Mouse (Mus musculus) ES-Bruce4 (cell line): ENCODE measurements at regions not wholly inside any gene's neighbourhood (a gene's known extent, or its start where the extent isn't known, plus 50 kb on each side); places are given as distances from the start of the nearest gene placed in this dataset.

ENCODE experiments used
- H3K27ac ChIP-seq: 2 replicates; pipeline ENCODE4 v1.5.1; 2012; ENCODE audit warnings: low read length, inconsistent platforms; ENCODE audit not compliant: insufficient read depth
- H3K27me3 ChIP-seq: 2 replicates; pipeline ENCODE4 v1.6.1; 2012; ENCODE audit warnings: mild to moderate bottlenecking, low read length, inconsistent platforms; ENCODE audit not compliant: control insufficient read depth, poor library complexity, insufficient read depth, severe bottlenecking
- H3K36me3 ChIP-seq: 2 replicates; pipeline ENCODE4 v1.6.1; 2012; ENCODE audit warnings: inconsistent platforms, mild to moderate bottlenecking, low read length, moderate library complexity; ENCODE audit not compliant: control insufficient read depth, poor library complexity, insufficient read depth, severe bottlenecking
- H3K4me1 ChIP-seq: one replicate; pipeline ENCODE4 v1.8.1; 2011; ENCODE audit warnings: low read length; ENCODE audit not compliant: control insufficient read depth, insufficient read depth
- H3K4me3 ChIP-seq: 2 replicates; pipeline ENCODE4 v1.5.1; 2011; ENCODE audit warnings: low read depth, mild to moderate bottlenecking, low read length
- H3K9ac ChIP-seq: 2 replicates; pipeline ENCODE4 v1.6.1; 2012; ENCODE audit warnings: low read depth, mild to moderate bottlenecking, inconsistent platforms; ENCODE audit not compliant: poor library complexity, severe bottlenecking
- H3K9me3 ChIP-seq: replicated peaks from 2 replicates; pipeline ENCODE4 v1.6.1; 2012; ENCODE audit warnings: mild to moderate bottlenecking, low read length, inconsistent platforms; ENCODE audit not compliant: control insufficient read depth, poor library complexity, insufficient read depth, severe bottlenecking
- CTCF ChIP-seq: IDR thresholded peaks from one replicate; pipeline ENCODE4 v1.8.1; 2011; ENCODE audit warnings: low read depth, low read length
- EP300 ChIP-seq: IDR thresholded peaks from 2 replicates; pipeline ENCODE4 v1.6.1; 2011; ENCODE audit warnings: low read depth, low read length; ENCODE audit not compliant: insufficient read depth
- POLR2A ChIP-seq: IDR thresholded peaks from one replicate; pipeline ENCODE4 v1.8.1; 2011; ENCODE audit warnings: low read length; ENCODE audit not compliant: insufficient read depth

DNA sequence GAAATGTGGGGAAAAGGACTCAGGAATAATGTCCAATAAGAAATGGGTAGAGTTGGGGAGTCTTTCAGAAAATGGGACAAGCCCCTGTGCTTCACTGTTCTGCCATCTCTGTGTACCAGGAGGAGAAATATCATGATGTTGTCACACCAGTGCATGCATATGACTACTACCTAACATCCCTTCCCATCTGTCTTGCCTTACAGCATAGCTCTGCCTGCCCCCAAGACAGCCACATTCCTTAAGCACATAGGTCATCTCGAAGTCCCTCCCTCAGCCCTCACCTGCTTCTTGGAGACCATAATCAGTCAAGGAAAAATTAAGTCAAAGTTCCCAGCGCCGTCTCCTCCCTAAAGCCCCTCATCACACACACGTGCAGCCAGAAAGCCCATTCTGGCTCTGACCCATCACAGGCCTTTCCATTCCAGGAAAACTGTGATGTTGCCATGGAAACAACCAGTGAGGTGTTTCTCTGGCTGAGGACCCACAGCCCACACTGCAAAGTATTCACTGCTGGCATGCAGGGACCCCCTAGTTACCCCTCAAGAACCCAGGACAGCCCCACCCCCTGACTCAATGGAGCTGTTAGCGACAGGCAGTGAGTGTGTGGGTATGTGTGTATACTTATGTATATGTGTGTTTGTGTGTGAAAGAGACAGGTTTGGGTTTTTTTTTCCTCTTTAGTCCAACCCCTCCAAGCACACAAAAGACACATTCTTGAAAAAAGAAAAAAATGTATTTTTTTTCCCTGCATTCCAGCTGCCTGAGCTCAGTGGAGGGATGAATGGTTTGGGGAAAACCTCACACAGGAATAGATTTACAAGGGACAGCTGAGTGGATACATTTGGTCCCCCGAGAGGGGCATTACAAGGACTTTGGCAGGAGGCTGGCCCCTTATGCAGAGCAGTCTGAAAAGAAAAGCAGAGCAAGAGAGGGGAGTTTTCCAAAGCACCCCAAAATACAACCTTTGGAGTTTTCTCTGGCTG lies 205.5 kb downstream of the Snx19 start:
- Histone ChIP-seq H3K9me3 (peaks cover 7% of the 10 kb centered on the region), H3K36me3 (no peaks in the 10 kb centered on the region), H3K4me3 (no peak overlapping the region), H3K27me3 (peaks cover 3% of the 10 kb centered on the region; the same call in 1 of the 2 replicates), H3K27ac (no peak overlapping the region), H3K9ac (no peak overlapping the region), H3K4me1 (no peaks in the 10 kb centered on the region)
- TF ChIP-seq EP300: no peak
- no peak for TF ChIP-seq POLR2A
- no peak for TF ChIP-seq CTCF

DNA sequence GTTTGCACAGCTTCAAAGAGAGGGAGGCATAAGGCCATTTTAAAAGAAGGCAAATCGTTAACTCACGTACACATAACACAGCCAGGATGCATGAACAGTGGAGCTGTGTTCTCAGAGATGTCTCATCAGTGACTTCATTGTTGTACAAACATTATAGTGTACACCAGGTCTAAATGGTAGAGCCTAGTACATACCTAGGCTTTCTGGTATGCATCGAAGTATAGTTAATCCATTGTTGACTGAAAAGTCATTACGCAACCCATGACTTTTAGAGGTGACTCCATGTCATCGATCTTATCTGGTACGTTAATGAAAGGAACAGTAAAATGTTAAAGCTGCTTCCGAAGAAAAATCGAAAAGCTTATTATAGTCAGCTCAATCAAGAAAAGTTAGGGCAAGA lies 198.7 kb downstream of the Snx19 start:
- Histone ChIP-seq H3K36me3 (no peaks in the 10 kb centered on the region), H3K9ac (no peak overlapping the region), H3K4me3 (no peak overlapping the region), H3K9me3 (no peaks in the 10 kb centered on the region), H3K27me3 (no peaks in the 10 kb centered on the region; the same call in 1 of the 2 replicates), H3K4me1 (no peaks in the 10 kb centered on the region), H3K27ac (no peak overlapping the region)
- TF ChIP-seq POLR2A (no peak), EP300 (no peak), CTCF (no peak)

DNA sequence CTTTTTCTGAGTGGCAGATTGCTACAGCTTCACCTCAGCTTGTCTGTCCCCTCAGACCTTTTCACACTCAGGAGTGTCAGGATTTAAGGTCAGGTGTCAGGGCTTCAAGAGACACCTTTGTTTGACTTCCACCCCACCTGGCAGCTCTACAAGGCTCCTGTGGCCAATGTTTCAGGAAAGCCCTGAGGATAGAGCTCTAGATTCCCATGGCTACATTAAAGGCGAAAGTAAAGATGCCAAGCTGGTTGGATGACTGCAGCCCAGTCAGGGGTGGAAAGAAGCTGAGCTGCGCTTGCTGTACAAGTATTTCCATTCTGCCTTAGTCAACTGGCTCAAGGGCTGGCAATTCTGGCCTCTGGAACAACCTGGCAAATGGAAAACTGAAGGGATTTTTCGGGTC lies 198.2 kb downstream of the Snx19 start:
- H3K27ac ChIP-seq: no peak overlapping the region

DNA sequence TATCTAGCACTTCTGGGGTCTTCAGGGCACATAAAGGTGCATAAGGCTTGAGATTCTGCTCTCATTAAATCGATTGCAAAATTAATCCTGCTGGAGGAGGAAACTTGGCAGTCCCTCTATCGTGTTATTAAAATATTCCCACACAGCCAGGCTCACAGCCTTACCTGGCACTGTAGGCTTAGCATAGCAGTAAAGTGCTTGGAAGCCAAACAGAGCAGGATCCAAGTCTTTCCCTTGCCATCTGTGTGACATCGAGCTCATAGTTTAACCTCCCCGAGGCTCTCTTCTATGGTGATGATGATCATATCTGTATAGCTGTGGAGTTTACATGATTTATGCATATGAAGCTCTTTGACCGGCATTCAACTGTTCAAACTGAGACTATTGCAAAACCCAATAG lies 197.6 kb downstream of the Snx19 start:
- H3K27ac ChIP-seq: no peak overlapping the region
- H3K36me3 ChIP-seq: no peaks in the 10 kb centered on the region
- H3K4me3 ChIP-seq: no peak overlapping the region
- no peaks in the 10 kb centered on the region for H3K9me3 ChIP-seq
- H3K9ac ChIP-seq: no peak overlapping the region
- no peaks in the 10 kb centered on the region for H3K27me3 ChIP-seq
- no peaks in the 10 kb centered on the region for H3K4me1 ChIP-seq
- no peak for TF ChIP-seq CTCF
- no peak for TF ChIP-seq EP300
- no peak for TF ChIP-seq POLR2A

More for the DNA sequence above, 198.2 kb downstream of the Snx19 start:
- no peak overlapping the region for H3K4me3 ChIP-seq
- no peaks in the 10 kb centered on the region; the same call in 1 of the 2 replicates for H3K27me3 ChIP-seq
- TF ChIP-seq CTCF (no peak), POLR2A (no peak)
- H3K36me3 ChIP-seq: no peaks in the 10 kb centered on the region
- H3K4me1 ChIP-seq: no peaks in the 10 kb centered on the region
- H3K9me3 ChIP-seq: no peaks in the 10 kb centered on the region
- no peak overlapping the region for H3K9ac ChIP-seq

DNA sequence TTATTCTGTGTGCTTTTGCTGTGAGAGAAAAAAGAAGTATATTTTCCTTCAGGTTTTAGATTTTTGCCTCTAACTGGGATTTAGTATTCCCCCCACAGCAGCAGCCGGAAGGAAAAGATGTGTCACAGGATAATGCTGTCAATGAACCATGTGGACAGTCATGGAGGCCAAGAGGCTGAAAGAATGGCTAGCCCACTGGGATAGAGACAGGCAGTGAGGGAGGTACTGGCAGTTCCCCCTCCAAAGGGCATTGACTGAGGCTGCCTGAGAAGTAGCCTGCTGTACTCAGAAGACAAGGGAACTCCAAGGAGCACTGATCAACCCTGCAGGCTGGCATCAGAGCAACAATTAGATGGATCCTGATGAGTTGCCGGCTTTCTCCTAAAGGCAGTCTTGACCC lies 192.4 kb downstream of the Snx19 start:
- H3K27me3 ChIP-seq: no peaks in the 10 kb centered on the region
- TF ChIP-seq POLR2A (no peak), EP300 (no peak), CTCF (no peak)
- H3K9me3 ChIP-seq: no peaks in the 10 kb centered on the region
- H3K36me3 ChIP-seq: no peaks in the 10 kb centered on the region
- H3K4me1 ChIP-seq: no peaks in the 10 kb centered on the region
- H3K9ac ChIP-seq: no peak overlapping the region
- H3K27ac ChIP-seq: no peak overlapping the region
- no peak overlapping the region for H3K4me3 ChIP-seq

DNA sequence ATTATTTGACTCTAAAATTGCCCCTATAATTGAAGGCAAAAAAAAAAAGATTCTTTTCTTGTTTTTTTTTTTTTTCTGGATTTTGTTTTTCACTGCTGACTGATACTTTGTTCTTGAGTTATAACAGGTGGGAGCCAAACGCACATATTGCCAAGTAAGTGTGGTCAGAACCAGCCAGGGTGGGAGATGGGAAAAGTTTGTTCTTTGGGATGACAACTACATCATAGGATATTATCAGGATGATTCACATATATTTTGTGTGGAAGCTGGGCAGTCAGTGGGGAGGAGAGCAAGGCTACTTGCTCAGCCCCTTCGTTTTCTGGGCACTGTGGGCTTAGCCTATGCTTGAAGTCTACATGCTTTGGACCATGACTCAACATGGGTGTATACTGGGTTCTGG lies 191.3 kb downstream of the Snx19 start:
- H3K27me3 ChIP-seq: no peaks in the 10 kb centered on the region
- H3K27ac ChIP-seq: no peak overlapping the region
- no peaks in the 10 kb centered on the region for H3K36me3 ChIP-seq
- H3K9me3 ChIP-seq: no peaks in the 10 kb centered on the region
- TF ChIP-seq EP300: no peak
- TF ChIP-seq POLR2A: no peak
- TF ChIP-seq CTCF: no peak
- H3K4me1 ChIP-seq: no peaks in the 10 kb centered on the region
- no peak overlapping the region for H3K9ac ChIP-seq
- no peak overlapping the region for H3K4me3 ChIP-seq
